ENCODE assay signal across 23 mouse cellular contexts in genomic region chr7:95618170-95618569, GRCm38 (mm10).
DNase-seq lines count a peak whose midpoint lies in the region; ATAC-seq and TF ChIP-seq lines count a peak whose summit lies in the region.
"Had no signal": no experiment of that assay in that cellular context is flagged by ENCODE, and none has a peak within 500 bp of the region (broad histone marks: within the 10 kb centered on the region; RNA-seq: fewer than 3 reads in every experiment).

No protein-coding gene starts in this region.

- ATAC-seq in forebrain, embryonic 14.5 days: no peak
- no peak for ATAC-seq in forebrain, embryonic 16.5 days
- ATAC-seq in hindbrain, embryonic 15.5 days (ENCODE audit: low FRiP score, low read depth): peak; percentile 38; the same call in 1 of the 2 replicates
- no peak for ATAC-seq in hindbrain, embryonic 12.5 days (ENCODE audit: low FRiP score)
- no peak for ATAC-seq in monocyte, adult 5-6 weeks (replicated peaks; ENCODE audit: insufficient number of reproducible peaks, low FRiP score, low TSS enrichment, poor library complexity, severe bottlenecking)
- ATAC-seq: Patski had no signal

- DNase-seq in forebrain, embryonic 14.5 days (ENCODE audit: low spot score): peak; percentile 3
- DNase-seq in layer of hippocampus, postnatal 14 days (ENCODE audit: low spot score in 2 of 2): peak; percentile 9 to 29
- no peak for DNase-seq in layer of hippocampus, postnatal 25 days (ENCODE audit: extremely low spot score in 1 of 2, low spot score in 1 of 2)
- peak; percentile 14 for DNase-seq in brain, embryonic 14.5 days (ENCODE audit: low read depth)
- DNase-seq: adrenal gland, postnatal 36 days; cerebellum, adult 11-12 months; cerebellum, adult 8-10 months; cerebellum, postnatal 10 days; embryo, embryonic 11 days; gastrocnemius, postnatal 14 days; heart, adult 11 months had no signal

- H3K4me2 ChIP-seq in forebrain, embryonic 14.5 days (ENCODE audit: low read length): no peak overlapping the region
- no peak overlapping the region for H3K4me2 ChIP-seq in forebrain, embryonic 16.5 days (ENCODE audit: low read length)
- no peak overlapping the region for H3K4me2 ChIP-seq in hindbrain, embryonic 15.5 days
- no peak overlapping the region for H3K4me2 ChIP-seq in hindbrain, embryonic 12.5 days (replicated peaks)
- H3K4me2 ChIP-seq: embryonic facial prominence, embryonic 13.5 days; forebrain, embryonic 12.5 days; heart, embryonic 11.5 days; intestine, embryonic 15.5 days had no signal

- TF ChIP-seq POLR2A in brain, embryonic 14.5 days (IDR thresholded peaks at IDR 0.05; ENCODE audit: borderline replicate concordance, extremely low read depth, insufficient read depth, insufficient read length, poor library complexity, severe bottlenecking): no peak

- H3K4me3 ChIP-seq in forebrain, embryonic 14.5 days (ENCODE audit: low read depth, low read length): no peak overlapping the region
- H3K4me3 ChIP-seq in forebrain, embryonic 16.5 days (replicated peaks; ENCODE audit: low read length): no peak overlapping the region
- H3K4me3 ChIP-seq in hindbrain, embryonic 15.5 days: no peak overlapping the region
- H3K4me3 ChIP-seq in hindbrain, embryonic 12.5 days: no peak overlapping the region
- H3K4me3 ChIP-seq: embryonic facial prominence, embryonic 10.5 days; embryonic facial prominence, embryonic 13.5 days; erythroblast, embryonic 14.5 days; forebrain, embryonic 12.5 days; intestine, embryonic 15.5 days had no signal

- no peak for TF ChIP-seq CTCF in brain, embryonic 14.5 days (IDR thresholded peaks at IDR 0.05; ENCODE audit: borderline replicate concordance, extremely low read depth, insufficient read depth, insufficient read length)

- H3K9ac ChIP-seq in forebrain, embryonic 14.5 days (ENCODE audit: low read length): no peak overlapping the region
- no peak overlapping the region for H3K9ac ChIP-seq in forebrain, embryonic 16.5 days (replicated peaks; ENCODE audit: low read depth, low read length)
- no peak overlapping the region for H3K9ac ChIP-seq in hindbrain, embryonic 15.5 days
- no peak overlapping the region for H3K9ac ChIP-seq in hindbrain, embryonic 12.5 days
- H3K9ac ChIP-seq: embryonic facial prominence, embryonic 13.5 days; forebrain, embryonic 12.5 days; forebrain, postnatal 0 days; intestine, embryonic 15.5 days had no signal

- H3K27ac ChIP-seq in forebrain, embryonic 14.5 days (ENCODE audit: low read depth, low read length): no peak overlapping the region
- no peak overlapping the region for H3K27ac ChIP-seq in forebrain, embryonic 16.5 days (ENCODE audit: low read length)
- H3K27ac ChIP-seq in hindbrain, embryonic 15.5 days (replicated peaks): no peak overlapping the region
- H3K27ac ChIP-seq in hindbrain, embryonic 12.5 days: no peak overlapping the region
- H3K27ac ChIP-seq: embryonic facial prominence, embryonic 10.5 days; embryonic facial prominence, embryonic 13.5 days; forebrain, embryonic 12.5 days; intestine, embryonic 15.5 days had no signal

- H3K4me1 ChIP-seq in forebrain, embryonic 14.5 days (ENCODE audit: control insufficient read depth, insufficient read depth, low read length): no peaks in the 10 kb centered on the region
- H3K4me1 ChIP-seq in forebrain, embryonic 16.5 days (replicated peaks; ENCODE audit: control insufficient read depth, insufficient read depth, low read length): no peaks in the 10 kb centered on the region
- H3K4me1 ChIP-seq in hindbrain, embryonic 15.5 days (replicated peaks): no peaks in the 10 kb centered on the region
- no peaks in the 10 kb centered on the region for H3K4me1 ChIP-seq in hindbrain, embryonic 12.5 days
- H3K4me1 ChIP-seq: embryonic facial prominence, embryonic 10.5 days; embryonic facial prominence, embryonic 13.5 days; forebrain, embryonic 12.5 days; intestine, embryonic 15.5 days had no signal

- H3K9me3 ChIP-seq in forebrain, embryonic 14.5 days (replicated peaks; ENCODE audit: control insufficient read depth, low read length): no peaks in the 10 kb centered on the region
- no peaks in the 10 kb centered on the region for H3K9me3 ChIP-seq in forebrain, embryonic 16.5 days (ENCODE audit: control insufficient read depth, low read length)
- H3K9me3 ChIP-seq in hindbrain, embryonic 15.5 days: no peaks in the 10 kb centered on the region
- no peaks in the 10 kb centered on the region for H3K9me3 ChIP-seq in hindbrain, embryonic 12.5 days (replicated peaks)
- H3K9me3 ChIP-seq: embryonic facial prominence, embryonic 10.5 days; forebrain, embryonic 12.5 days; intestine, embryonic 15.5 days had no signal

- no peaks in the 10 kb centered on the region for H3K27me3 ChIP-seq in forebrain, embryonic 14.5 days (replicated peaks; ENCODE audit: control insufficient read depth, insufficient read depth, low read length)
- no peaks in the 10 kb centered on the region for H3K27me3 ChIP-seq in forebrain, embryonic 16.5 days (replicated peaks; ENCODE audit: control insufficient read depth, insufficient read depth, low read length)
- H3K27me3 ChIP-seq in hindbrain, embryonic 15.5 days: no peaks in the 10 kb centered on the region
- H3K27me3 ChIP-seq in hindbrain, embryonic 12.5 days: no peaks in the 10 kb centered on the region
- H3K27me3 ChIP-seq: embryonic facial prominence, embryonic 13.5 days; forebrain, embryonic 12.5 days; intestine, embryonic 15.5 days; Patski had no signal

- no peaks in the 10 kb centered on the region for H3K36me3 ChIP-seq in forebrain, embryonic 14.5 days (ENCODE audit: control insufficient read depth, insufficient read depth, low read length)
- H3K36me3 ChIP-seq in forebrain, embryonic 16.5 days (ENCODE audit: control insufficient read depth, insufficient read depth): no peaks in the 10 kb centered on the region
- no peaks in the 10 kb centered on the region for H3K36me3 ChIP-seq in hindbrain, embryonic 15.5 days
- H3K36me3 ChIP-seq in hindbrain, embryonic 12.5 days: no peaks in the 10 kb centered on the region
- H3K36me3 ChIP-seq: embryonic facial prominence, embryonic 10.5 days; embryonic facial prominence, embryonic 13.5 days; forebrain, embryonic 12.5 days; intestine, embryonic 15.5 days had no signal

Comparison
In these comparisons a context has a peak if more than half of its experiments do, and no peak if none do; other contexts are left out.
1. DNase-seq: peak in forebrain, embryonic 14.5 days (single experiment), layer of hippocampus, postnatal 14 days (2 of 2) and brain, embryonic 14.5 days (single experiment); none in layer of hippocampus, postnatal 25 days (0 of 2).